Mouse (Mus musculus) bone marrow, adult 2 months (tissue): ENCODE results near the gene Gak.

ENCODE experiments used
- CTCF ChIP-seq: fragments of 200-500 bp; IDR thresholded peaks from 2 replicates; pipeline ENCODE4 v1.5.1; 2011; ENCODE audit warnings: low read length, control low read depth; ENCODE audit not compliant: control insufficient read depth, insufficient read depth
- POLR2A ChIP-seq: fragments of 200-500 bp; IDR thresholded peaks from 2 replicates; pipeline ENCODE4 v1.6.1; 2011; ENCODE audit warnings: low read depth, mild to moderate bottlenecking, control low read depth, low read length, borderline replicate concordance; ENCODE audit not compliant: control insufficient read depth

DNA sequence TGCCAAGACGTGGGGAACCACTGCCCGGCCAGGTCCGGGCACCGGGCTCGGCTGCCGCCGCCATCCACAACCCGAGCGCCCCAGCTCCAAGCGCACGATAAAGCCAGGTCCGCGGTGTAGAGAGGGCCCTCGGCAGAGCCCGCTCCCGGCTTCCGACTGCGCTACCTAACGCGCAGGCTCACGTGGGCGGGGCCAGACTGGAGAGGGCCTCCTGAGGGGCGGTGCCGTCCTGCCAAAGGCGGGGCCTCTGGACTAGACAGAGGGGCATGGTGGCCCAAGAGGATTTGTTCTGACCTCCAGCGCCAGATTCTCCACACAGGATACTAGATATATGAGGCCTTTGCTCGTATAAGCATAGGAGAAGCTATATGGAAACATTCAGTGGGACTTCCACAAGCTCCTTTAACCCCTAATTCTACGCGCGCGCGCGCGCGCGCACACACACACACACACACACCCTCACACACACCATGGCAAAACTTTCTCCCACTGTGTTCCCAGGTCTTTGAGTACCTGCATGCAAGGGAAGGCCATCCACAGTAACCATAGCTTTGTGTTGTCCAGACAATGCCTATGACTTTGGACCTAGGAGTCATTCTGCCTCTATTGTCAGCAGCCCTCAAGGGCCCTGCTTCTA lies 31.2 kb upstream of the Gak start:
- TF ChIP-seq POLR2A (peak; percentile 67; the same call in 1 of the 2 replicates), CTCF (no peak)
